Comparison of ENCODE assay signal across 8 mouse cellular contexts in the genomic region with DNA sequence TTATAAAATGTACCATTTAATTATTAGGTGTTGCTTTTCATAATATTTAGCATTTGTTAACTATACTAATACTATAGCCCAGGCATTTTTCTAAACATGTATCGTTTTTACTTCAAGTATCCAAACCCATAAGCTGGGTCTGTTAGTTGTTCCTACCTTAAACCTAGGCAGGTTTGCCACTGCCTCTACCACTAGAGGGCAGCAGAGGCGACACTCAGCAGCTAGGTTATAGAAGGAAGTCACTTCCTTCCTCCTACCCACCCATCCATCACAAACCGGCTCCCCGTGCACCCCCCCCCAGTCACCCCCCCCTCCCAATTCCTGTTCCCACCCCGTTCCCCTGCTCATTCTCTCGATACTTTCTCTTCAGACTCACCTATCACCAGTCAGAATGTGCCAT.
DNase-seq lines count a peak whose midpoint lies in the region; ATAC-seq and TF ChIP-seq lines count a peak whose summit lies in the region.

No protein-coding gene starts in this region.

- H3K4me1 ChIP-seq in liver, embryonic 12.5 days = no peaks in the 10 kb centered on the region
- H3K4me1 ChIP-seq in kidney, postnatal 0 days (replicated peaks; ENCODE audit: insufficient read depth, low read length) = no peaks in the 10 kb centered on the region
- no peaks in the 10 kb centered on the region for H3K4me1 ChIP-seq in lung, postnatal 0 days (ENCODE audit: insufficient read depth, low read depth, low read length)
- H3K4me1 ChIP-seq in small intestine, adult 2 months (ENCODE audit: control insufficient read depth, insufficient read depth, insufficient read length, low read length) = peaks cover 4% of the 10 kb centered on the region; the same call in 1 of the 2 replicates

- H3K9ac ChIP-seq in liver, embryonic 12.5 days = no peak overlapping the region
- no peak overlapping the region for H3K9ac ChIP-seq in kidney, postnatal 0 days (ENCODE audit: low read depth, low read length)
- H3K9ac ChIP-seq in lung, postnatal 0 days (replicated peaks; ENCODE audit: low read depth) = no peak overlapping the region

- H3K4me2 ChIP-seq in liver, embryonic 12.5 days = no peak overlapping the region
- no peak overlapping the region for H3K4me2 ChIP-seq in kidney, postnatal 0 days (ENCODE audit: low read length)
- no peak overlapping the region for H3K4me2 ChIP-seq in lung, postnatal 0 days (replicated peaks; ENCODE audit: low read depth, low read length)

- no peak overlapping the region for H3K4me3 ChIP-seq in liver, embryonic 12.5 days
- H3K4me3 ChIP-seq in kidney, postnatal 0 days (replicated peaks; ENCODE audit: low read depth, low read length) = no peak overlapping the region
- H3K4me3 ChIP-seq in lung, postnatal 0 days (ENCODE audit: low read depth, low read length) = no peak overlapping the region
- no peak overlapping the region for H3K4me3 ChIP-seq in small intestine, adult 2 months (ENCODE audit: low read depth, low read length)

- WGBS in liver, embryonic 12.5 days (ENCODE audit: insufficient replicate concordance) = 15% methylated on average over 6 of the region's 6 CpGs
- WGBS in kidney, postnatal 0 days = 14% methylated on average over 6 of the region's 6 CpGs
- 17% methylated on average over 6 of the region's 6 CpGs for WGBS in lung, postnatal 0 days
- 13% methylated on average over 6 of the region's 6 CpGs for WGBS in small intestine, adult 2 months

- no peaks in the 10 kb centered on the region for H3K36me3 ChIP-seq in liver, embryonic 12.5 days
- no peaks in the 10 kb centered on the region for H3K36me3 ChIP-seq in kidney, postnatal 0 days (ENCODE audit: insufficient read depth, low read length)
- no peaks in the 10 kb centered on the region for H3K36me3 ChIP-seq in lung, postnatal 0 days (ENCODE audit: insufficient read depth, low read length)
- H3K36me3 ChIP-seq in small intestine, adult 2 months (ENCODE audit: control insufficient read depth, insufficient read depth, low read length) = no peaks in the 10 kb centered on the region

- peaks cover 29% of the 10 kb centered on the region for H3K27me3 ChIP-seq in liver, embryonic 12.5 days (replicated peaks)
- H3K27me3 ChIP-seq in kidney, postnatal 0 days (ENCODE audit: insufficient read depth, low read length) = no peaks in the 10 kb centered on the region; the same call in 1 of the 2 replicates
- H3K27me3 ChIP-seq in lung, postnatal 0 days (replicated peaks; ENCODE audit: insufficient read depth, low read length) = no peaks in the 10 kb centered on the region
- H3K27me3 ChIP-seq in small intestine, adult 2 months (ENCODE audit: control insufficient read depth, insufficient read depth, low read length) = no peaks in the 10 kb centered on the region

- TF ChIP-seq EP300 in lung, postnatal 0 days (IDR thresholded peaks at IDR 0.05) = no peak

- peak; percentile 67 for DNase-seq in liver
- peak; percentile 69 for DNase-seq in adipocyte (ENCODE audit: low spot score)
- peak; percentile 76 for DNase-seq in embryo, embryonic 10 days (ENCODE audit: low spot score)
- DNase-seq in kidney, postnatal 0 days (ENCODE audit: low spot score) = peak; percentile 68
- DNase-seq in lung, postnatal 0 days (ENCODE audit: low spot score) = peak; percentile 55

- no peak for TF ChIP-seq POLR2A in small intestine, adult 2 months (IDR thresholded peaks at IDR 0.05; ENCODE audit: low read depth, low read length)

- H3K27ac ChIP-seq in liver, embryonic 12.5 days = no peak overlapping the region
- no peak overlapping the region for H3K27ac ChIP-seq in kidney, postnatal 0 days
- H3K27ac ChIP-seq in lung, postnatal 0 days (ENCODE audit: low read length) = no peak overlapping the region
- H3K27ac ChIP-seq in small intestine, adult 2 months (ENCODE audit: insufficient read depth, low read depth, low read length) = no peak overlapping the region

- ATAC-seq in liver, embryonic 12.5 days = no peak
- ATAC-seq in kidney, postnatal 0 days (replicated peaks; ENCODE audit: low FRiP score, low read depth) = 0 out of 2 replicates have a peak, but pooled peaks have one; percentile 40
- peak; percentile 35; the same call in 1 of the 2 replicates for ATAC-seq in lung, postnatal 0 days
- ATAC-seq in monocyte, adult 5-6 weeks (replicated peaks; ENCODE audit: insufficient number of reproducible peaks, low FRiP score, low TSS enrichment, poor library complexity, severe bottlenecking) = no peak

- peak; percentile 77 for TF ChIP-seq CTCF in kidney, postnatal 0 days (IDR thresholded peaks at IDR 0.05; ENCODE audit: low read depth)
- TF ChIP-seq CTCF in lung, postnatal 0 days (IDR thresholded peaks at IDR 0.05) = peak; percentile 83
- peak; percentile 83; the same call in 1 of the 2 replicates for TF ChIP-seq CTCF in small intestine, adult 2 months (IDR thresholded peaks at IDR 0.05; ENCODE audit: extremely low read depth, insufficient read length, insufficient replicate concordance, low read depth, low read length)

- H3K9me3 ChIP-seq in liver, embryonic 12.5 days (replicated peaks) = no peaks in the 10 kb centered on the region
- no peaks in the 10 kb centered on the region for H3K9me3 ChIP-seq in kidney, postnatal 0 days (replicated peaks; ENCODE audit: low read length)
- no peaks in the 10 kb centered on the region for H3K9me3 ChIP-seq in lung, postnatal 0 days (ENCODE audit: low read length)

Comparison
In these comparisons a context has a peak if more than half of its experiments do, and no peak if none do; other contexts are left out.
1. ATAC-seq: peak in kidney, postnatal 0 days (single experiment) and lung, postnatal 0 days (single experiment); none in liver, embryonic 12.5 days (single experiment) and monocyte, adult 5-6 weeks (single experiment).
2. Peak in every context shown above with its lines, with median percentiles within 50 percentile points of each other: DNase-seq and CTCF ChIP-seq.